Mouse (Mus musculus) G1E (cell line): ENCODE measurements around the gene Colgalt2.

Experiments
- CTCF ChIP-seq: IDR thresholded peaks from 2 replicates; pipeline ENCODE4 v1.5.1; 2012; ENCODE audit warnings: low read depth, low read length, inconsistent platforms, mixed read lengths
- POLR2AphosphoS5 ChIP-seq: IDR thresholded peaks from 2 replicates; pipeline ENCODE4 v1.6.1; 2012; ENCODE audit warnings: low read depth, low read length, inconsistent platforms; ENCODE audit not compliant: insufficient replicate concordance
- TAL1 ChIP-seq: conservative IDR thresholded peaks from 2 replicates; pipeline ENCODE4 v1.6.1; 2012; ENCODE audit warnings: low read depth, low read length, inconsistent platforms, mixed read lengths

DNA sequence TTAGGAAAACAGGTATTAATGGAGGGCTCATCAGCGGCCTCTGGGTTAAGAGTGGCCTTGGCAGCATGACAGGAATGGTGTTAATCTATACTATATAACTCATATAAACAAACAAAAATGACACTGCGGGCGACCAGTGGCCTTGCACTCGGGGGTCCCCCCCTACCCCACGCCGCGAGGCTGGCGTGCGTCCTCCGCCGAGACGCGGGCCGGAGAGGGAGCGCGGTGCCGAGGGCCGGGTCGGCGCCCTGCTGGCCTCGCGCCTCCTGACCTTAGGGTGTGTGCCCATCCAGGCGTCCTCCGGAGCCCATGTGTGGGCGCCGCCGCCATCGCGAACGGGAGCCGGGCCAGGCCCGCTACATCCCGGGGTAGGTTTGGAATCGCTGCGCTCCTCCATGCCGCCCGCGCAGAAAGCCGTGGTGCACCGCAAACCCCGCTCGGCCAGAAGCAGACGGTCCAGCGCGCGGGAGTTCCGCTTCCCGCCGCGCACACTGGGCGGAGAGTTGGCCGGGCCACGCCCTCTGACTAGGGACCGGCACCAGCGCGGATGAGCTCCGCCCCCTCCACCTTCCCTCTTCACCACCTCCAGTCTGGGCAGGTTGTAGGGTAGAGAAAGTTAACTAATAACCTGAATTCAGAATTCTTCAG lies 13.3 kb upstream of the Colgalt2 start, which contains the start of gene Tsen15:
- TF ChIP-seq CTCF (no peak), TAL1 (no peak), POLR2AphosphoS5 (no peak)
